Mouse (Mus musculus) thymus, postnatal 36 days (tissue): Measurements from ENCODE around the gene Isx.

ENCODE experiments used
- DNase-seq, 2 experiments: peaks; one replicate each; pipeline ENCODE4 v3.0.0; 2022; ENCODE audit warnings: mixed read lengths in 2 of 2

The Isx gene

GRCm38 (mm10) chr8:74872940-74873339 lies at the start of gene Isx:
Isx (plus strand) TSS chr8:74873173.
- no peak for DNase-seq

DNA sequence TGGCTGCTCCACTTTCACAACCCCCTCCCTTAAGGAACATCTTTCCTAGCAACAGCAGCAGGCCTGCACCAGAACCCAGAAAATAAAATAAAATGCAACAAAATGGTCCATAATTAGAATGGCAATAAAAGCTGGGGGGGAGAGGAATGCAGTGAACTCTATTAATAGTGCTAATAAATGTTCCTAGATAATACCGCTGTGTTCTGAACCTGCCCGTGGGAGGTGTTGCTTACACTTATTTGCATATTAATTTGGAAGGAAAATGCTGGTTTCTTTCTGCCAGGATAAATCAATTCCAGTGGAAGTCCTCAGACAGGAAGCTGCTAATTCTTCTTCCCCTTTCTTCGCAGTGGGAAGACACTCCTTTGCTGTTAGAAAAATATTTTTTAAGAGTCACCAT lies 45.3 kb upstream of the Isx start:
- DNase-seq = no peak

DNA sequence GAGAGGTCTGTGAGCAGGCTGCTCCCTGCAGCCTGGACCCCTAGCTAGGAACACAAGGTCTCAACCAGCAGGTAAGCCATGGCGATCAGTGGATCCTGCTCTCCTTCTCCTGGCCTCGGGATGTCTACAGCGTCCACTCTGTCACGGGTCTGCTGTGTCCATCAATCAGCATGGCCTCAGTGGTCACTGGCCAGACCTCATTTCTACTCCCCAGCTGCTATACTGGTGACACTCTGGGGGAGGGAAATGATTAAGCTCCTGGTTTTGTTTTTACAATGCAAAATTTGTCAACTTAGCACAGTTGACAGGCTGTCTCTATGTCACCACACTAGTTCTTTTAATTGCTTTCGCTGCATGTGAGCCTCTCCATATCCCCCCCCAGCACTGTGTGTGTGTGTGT lies 41.7 kb upstream of the Isx start:
- DNase-seq = no peak

GRCm38 (mm10) chr8:74834246-74834645 lies 38.7 kb upstream of the Isx start:
- no peak for DNase-seq

DNA sequence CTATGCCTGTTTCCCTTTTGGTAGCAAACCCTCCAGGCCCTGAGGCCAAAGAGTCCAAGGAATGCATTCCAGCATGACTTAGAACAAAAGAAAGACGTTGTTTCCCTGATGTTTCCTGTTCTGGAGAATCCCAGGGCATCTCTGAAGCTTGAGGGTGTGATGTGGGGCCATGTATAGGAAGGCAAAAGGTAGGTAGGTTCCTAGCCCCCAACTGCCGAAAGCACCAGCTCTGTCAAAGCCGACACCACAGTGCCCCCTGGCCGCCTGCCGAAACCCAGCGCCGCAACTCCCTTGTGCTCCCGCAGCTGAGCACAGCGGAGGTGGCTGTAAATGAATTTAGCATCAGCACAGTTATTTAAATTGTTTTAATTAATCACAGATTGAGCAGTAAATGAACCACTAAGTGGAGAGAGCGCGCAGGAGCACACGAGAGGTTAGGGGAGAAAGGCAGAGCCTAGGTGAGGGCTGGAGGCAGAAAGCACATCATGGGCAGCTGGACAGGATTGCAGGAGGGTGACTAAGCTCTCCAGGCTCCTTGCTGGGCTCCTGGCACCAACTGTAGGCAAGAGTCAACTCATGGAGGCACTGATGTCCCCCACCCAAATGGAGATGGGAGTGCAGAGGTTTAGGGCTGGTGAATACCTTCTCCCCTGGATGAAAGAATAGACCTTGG lies 25.5 kb upstream of the Isx start:
- DNase-seq = no peak

GRCm38 (mm10) chr8:74848707-74849106 lies 24.3 kb upstream of the Isx start:
- no peak for DNase-seq

- no peak for DNase-seq
Observed at GRCm38 (mm10) chr8:74850971-74851370, 22.0 kb upstream of the Isx start.

DNA sequence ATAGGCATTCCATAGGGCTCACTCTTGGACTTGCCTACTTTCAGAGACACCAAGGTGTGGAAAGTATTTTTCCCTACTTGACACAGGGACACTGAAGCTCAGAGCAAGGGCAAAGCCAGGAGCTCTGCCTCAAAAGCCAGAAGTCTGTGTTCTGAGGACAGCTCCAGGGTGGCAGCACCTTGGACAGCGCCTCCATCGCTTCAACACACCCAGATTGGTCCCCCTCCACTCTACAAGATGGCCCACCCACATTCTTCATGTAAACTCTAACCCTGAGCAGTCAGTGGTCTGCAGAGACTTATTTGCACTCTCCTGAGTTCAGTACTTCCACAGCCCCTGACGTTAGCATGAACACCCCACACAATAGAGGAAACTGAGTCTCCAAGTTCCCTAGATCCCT lies 21.1 kb upstream of the Isx start:
- DNase-seq = no peak

GRCm38 (mm10) chr8:74853488-74853887 lies 19.5 kb upstream of the Isx start:
- DNase-seq = no peak

- DNase-seq = no peak
Observed at GRCm38 (mm10) chr8:74854786-74855185, 18.2 kb upstream of the Isx start.

GRCm38 (mm10) chr8:74855341-74855740 lies 17.6 kb upstream of the Isx start:
- no peak for DNase-seq

DNA sequence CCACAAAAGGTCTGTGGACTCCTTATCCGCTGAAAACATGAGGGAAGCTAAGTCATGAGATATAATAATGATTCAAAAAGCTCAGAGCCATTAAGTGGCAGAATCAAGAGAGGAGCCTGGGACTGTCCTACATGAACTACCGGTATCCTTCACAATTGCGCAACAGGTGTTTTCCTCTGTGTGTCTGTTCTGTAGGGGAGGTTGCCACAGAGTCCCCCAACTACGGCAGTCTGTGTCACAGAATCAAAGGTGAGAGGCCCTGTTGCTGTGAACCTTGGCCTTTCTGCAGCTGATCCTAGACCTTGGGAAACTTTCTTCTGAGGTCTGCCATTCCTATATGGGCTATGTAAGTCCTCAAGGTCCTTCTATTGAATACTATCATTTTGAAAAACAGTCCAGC lies 13.7 kb upstream of the Isx start:
- DNase-seq = no peak

GRCm38 (mm10) chr8:74860449-74860848 lies 12.5 kb upstream of the Isx start:
- DNase-seq = no peak

- no peak for DNase-seq
Observed at GRCm38 (mm10) chr8:74862598-74862997, 10.4 kb upstream of the Isx start.

DNA sequence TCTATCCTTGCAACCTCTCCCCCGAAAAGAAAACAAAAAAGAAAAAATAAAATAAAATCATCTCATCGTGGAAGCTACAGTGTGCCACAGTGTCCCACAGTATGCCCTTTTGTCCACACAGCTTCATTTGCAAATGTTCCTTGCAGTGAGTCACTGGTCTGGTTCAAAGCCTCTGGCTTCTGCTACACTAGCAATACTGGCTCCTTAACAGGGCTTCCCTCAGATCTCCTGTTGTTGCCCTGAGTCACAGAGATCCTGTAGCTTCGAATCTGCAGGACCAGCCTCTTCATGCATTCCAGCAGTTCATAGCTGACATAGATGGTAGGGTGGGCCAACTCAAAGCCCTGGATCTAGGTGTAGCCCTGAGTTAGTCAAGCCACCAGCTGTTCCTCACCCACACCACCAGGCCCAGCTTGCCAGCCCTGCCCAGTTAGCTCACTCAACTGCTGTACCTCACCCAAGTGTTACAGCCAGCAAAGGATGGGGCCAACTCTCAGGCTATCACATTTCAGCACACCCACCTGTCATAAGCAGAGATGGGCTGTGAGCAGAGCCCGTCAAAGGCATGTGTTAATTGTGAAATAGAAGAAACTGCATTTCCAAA lies 2.5 kb upstream of the Isx start:
- DNase-seq = no peak

DNA sequence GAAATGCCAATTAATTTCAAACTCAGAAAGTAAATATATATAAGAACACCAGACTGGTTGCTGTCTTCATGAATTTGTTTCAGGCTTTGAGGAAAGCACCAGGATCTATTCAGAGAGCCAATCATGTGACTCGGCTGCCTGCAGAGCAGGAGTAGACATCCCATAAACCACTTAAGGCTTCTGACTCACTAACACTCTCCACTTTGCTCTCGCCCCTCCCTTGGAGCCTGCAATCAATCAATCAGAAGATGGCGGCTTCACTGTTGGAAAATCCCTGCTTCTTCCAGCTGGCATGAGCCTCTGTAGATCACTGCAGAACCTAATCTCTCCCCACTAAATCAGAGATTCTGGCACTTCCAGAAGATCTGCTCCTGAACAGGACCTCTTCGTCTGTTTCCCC lies 1.3 kb upstream of the Isx start:
- no peak for DNase-seq

DNA sequence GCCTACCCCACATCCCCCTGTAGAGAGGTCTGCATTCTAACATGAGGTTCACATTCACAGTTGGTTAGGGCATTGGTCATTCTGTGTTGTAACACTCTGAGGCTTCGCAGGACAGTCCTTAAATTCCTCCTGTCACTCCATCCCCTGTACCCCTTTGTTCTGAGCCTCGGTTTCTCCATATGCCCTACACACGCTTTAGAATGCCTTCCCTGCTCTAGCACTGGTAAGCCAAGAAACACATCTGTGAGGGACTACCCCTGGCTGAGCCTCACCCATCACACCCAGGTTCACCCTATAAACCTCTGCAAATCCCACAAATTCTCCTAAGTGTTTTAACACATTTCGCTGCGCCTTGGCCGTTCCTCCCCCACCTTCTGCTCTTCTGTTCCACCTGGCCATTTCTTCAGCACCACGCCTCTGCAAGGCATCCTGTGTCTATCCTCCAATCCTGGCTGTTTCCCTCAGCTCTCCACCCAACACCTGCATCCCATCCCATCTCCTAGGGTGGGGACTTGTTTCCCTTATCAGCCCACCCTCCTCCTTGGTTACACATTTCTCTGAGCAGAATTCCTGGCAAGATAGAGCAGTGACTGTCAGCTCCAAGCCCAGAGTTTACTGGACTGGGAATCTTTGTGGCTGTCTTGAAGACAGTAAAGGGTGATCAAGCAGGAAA lies 686 bp upstream of the Isx start:
- DNase-seq = no peak

DNA sequence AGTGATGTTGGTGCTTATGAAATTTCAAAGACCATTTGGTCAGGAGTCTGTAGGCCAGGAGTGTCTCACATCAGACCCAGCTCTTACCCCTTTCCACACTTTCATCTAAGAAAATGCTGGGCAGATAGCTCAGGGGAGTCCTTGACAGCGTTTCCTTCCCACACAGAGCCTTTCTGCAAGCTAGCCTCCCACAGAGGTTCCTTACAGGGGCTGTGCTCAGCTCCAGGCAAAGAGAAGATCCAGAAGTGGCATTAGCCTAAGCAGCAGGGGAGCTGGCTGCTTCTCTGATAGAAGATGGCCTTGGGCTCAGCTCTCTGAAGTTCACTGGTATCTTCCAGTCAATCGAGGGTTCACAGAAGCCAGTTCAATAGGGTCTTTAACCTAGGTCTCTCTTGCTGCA lies 1.6 kb downstream of the Isx start:
- no peak for DNase-seq

DNA sequence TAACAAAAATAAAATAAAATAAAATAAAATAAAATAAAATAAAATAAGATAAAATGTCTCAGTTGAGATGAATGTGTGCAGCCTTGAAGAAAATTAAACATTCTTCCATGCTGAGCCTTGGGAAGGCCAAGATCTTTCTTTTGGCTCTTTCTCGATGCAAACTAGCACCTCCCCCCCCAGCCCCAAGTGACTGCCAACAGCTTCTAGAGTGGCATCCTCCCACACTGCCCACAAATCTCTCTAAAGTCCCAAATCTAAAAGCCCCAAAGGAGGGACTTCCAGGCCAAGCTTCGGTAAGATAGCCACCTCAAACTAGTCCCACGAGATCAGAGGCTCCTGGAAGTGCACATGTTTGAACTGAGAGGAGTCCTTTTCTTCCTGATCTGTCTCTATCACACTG lies 5.7 kb downstream of the Isx start:
- no peak for DNase-seq

- DNase-seq = no peak
Observed at GRCm38 (mm10) chr8:74888763-74889162, 15.8 kb downstream of the Isx start.

DNA sequence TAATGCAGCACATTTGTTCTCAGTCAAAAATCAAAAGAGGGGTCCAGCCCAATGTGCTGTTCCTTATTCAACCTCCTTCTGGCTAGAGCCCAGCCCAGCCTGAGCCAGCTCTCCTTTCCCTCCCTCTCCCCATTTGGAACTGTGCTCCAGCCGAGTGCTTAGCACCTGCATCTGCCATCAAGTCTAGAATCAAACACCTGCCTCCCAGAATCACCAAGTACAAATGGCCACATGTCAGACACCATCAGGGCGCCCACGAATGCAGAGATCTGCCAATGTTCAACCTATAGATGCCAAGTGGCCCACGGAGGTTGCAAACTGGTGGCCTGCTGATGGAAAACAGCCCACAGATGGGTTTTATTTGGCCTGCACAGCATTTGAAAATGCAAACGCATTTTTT lies 18.1 kb downstream of the Isx start:
- DNase-seq = no peak

GRCm38 (mm10) chr8:74896302-74896701 lies 23.3 kb downstream of the Isx start:
- DNase-seq = no peak

DNA sequence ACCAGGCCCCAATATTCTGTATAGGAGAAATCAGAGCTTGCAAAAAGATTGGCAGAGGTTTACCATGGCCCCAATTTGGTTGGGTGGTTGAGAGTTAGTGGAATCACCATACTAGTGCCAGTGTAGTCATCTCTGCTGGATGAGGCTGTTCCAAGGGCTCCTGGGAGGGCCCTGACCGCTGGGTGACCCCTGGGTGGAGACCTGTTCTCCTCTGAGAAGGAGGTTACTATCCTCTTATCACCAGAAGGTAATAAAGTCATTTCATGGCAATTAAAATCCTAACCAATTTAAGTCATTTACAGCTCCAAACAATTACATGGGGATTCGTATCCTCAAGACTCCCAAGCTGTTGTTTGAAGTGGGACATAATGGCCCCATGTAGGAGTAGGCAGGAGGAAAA lies 24.3 kb downstream of the Isx start:
- no peak for DNase-seq

- DNase-seq = no peak
Observed at GRCm38 (mm10) chr8:74899796-74900195, 26.8 kb downstream of the Isx start.

DNA sequence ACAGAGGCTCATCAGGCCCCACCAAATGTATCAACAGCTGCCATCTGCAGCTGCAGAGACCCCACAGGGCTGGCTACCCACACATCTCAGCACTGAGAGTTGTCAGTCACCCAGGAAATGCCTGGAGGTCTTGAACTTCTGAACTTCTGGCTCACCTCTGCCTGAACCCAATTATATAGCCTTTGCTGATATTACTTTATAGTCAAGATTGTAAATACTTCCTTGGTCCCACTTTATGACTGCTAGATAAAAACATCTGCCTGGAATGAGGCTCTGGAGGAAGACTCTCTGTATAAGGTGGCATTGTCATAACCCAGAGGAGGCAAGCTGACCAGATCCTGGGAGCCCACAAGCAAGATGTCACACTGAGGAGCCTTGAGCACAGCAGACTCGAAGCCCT lies 28.8 kb downstream of the Isx start:
- no peak for DNase-seq
